Mouse (Mus musculus) liver, embryonic 14.5 days (tissue): ENCODE measurements around the gene Tcn2.

ENCODE experiments used
- CTCF ChIP-seq: IDR thresholded peaks from 2 replicates; pipeline ENCODE4 v1.5.1; 2016; ENCODE audit warnings: antibody characterized with exemption, low read depth, control low read depth
- EP300 ChIP-seq: IDR thresholded peaks from 2 replicates; pipeline ENCODE4 v1.6.1; 2016; ENCODE audit warnings: antibody characterized with exemption, low read depth

- TF ChIP-seq EP300 (no peak), CTCF (no peak)
Measured at GRCm38 (mm10) chr11:3878660-3879059, 53.3 kb downstream of the Tcn2 start.
